Mouse (Mus musculus) brain, adult 2 months (tissue): ENCODE data around the gene Churc1.

Source experiments
- DNase-seq: peaks from one replicate; pipeline ENCODE4 v3.0.0; 2011; ENCODE audit warnings: low read depth, low spot score

Churc1 gene

DNA sequence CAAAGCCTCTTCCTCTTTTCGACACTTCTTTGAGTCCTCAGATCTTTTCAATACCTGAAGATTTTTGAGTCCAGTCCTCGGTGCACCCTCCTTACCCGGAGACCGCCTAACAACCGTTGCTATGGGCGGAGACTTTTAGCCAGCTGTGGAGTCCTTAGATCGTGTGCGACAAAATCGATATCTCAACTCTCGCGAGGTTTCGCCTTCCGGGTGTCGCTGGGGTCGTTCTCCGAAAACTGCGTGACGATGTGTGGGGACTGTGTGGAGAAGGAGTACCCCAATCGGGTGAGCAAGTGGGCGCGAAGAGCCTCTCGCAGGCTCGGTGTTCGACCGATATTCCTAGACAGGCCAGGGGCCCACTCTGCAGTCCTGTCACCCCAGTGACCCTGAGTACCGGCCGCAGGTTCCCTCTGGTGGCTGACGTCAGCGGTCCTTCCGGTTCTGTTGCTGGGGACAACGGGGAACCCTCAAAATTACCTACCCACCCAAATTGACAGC is at the start of gene Churc1, which contains the start of gene Fntb:
Churc1 (plus strand) TSS at position 185 of the 498 bp plus-strand sequence.
Fntb (plus strand) TSS at position 236 of the 498 bp plus-strand sequence.
- peak; percentile 97 for DNase-seq

- DNase-seq, result no peak
These were observed 47.0 kb upstream of the Churc1 start for GRCm38 (mm10) chr12:76718384-76718783.

- peak; percentile 27 for DNase-seq
These were observed 44.8 kb upstream of the Churc1 start for GRCm38 (mm10) chr12:76720572-76720971.

GRCm38 (mm10) chr12:76722026-76722425 is 43.3 kb upstream of the Churc1 start:
- DNase-seq, result peak; percentile 45

DNA sequence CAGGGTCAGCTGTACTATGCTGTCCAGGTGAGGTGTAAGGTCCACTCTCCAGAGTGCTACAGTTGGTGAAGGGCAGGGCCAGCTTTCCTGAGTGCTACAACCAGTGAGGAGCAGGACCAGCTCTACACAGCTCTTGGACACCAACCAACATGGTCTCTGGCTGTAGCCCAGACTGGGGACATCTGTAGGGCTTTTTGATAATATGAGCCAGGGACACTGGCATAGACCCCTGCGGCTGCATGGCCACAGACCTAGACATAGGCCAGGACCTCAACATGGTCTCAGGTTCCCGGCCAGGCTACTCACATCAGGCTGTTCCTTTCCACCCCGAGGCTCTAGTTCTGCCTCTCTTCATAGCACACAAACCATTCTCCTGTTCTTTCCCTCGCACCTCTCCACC is 37.4 kb upstream of the Churc1 start:
- no peak for DNase-seq

GRCm38 (mm10) chr12:76750866-76751459 is 14.4 kb upstream of the Churc1 start:
- peak; percentile 66 for DNase-seq

DNA sequence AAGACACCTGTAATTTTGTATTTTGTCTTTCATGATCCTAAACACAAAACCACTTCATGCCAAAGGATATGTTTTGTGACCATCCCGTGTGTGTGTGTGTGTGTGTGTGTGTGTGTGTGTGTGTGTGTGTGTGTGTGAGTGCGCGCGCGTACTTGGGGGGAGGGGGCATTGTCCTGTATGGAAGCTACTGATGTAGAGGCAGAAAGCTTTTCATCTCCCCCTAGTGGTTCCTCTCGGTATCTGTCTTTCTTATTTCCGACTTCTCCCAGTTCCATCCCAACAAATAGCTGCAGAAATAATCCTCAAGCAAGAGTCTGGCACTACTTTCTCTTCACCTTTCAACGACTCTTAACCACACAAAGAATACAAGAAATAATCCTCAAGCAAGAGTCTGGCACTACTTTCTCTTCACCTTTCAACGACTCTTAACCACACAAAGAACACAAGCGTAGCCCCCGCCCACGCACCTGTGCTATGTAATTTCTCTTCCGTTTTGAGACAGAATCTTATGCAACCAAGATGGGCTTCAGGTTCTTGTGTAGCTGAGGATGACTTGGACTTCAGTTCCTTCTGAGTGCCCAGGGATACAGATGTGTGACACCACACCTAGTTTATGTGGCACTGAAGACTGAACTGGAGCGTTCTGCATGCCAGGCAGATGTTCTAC is 12.6 kb upstream of the Churc1 start:
- peak; percentile 91 for DNase-seq

GRCm38 (mm10) chr12:76765901-76766630 is 728 bp downstream of the Churc1 start:
- DNase-seq, result peak; percentile 17

GRCm38 (mm10) chr12:76770841-76771500 is 5.6 kb downstream of the Churc1 start:
- DNase-seq, result no peak

DNA sequence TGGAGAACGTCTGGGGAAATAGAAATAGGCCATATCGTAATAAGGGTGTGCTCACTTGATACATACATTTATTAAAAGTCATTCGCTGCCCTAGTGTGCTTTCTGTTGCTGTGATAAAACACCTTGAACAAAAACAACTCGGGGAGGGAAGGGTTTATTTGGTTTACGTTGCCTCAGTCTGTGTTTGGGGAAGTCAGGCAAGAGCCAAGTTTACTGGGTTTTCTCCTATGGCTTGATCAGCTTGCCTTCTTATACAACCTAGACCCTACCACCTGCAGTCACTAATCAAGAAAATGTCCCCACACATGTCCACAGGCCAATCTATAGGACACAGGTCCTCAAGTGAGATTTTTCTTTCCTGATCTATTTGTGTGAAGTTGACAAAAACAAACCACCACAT is 6.2 kb downstream of the Churc1 start:
- DNase-seq, result no peak

DNA sequence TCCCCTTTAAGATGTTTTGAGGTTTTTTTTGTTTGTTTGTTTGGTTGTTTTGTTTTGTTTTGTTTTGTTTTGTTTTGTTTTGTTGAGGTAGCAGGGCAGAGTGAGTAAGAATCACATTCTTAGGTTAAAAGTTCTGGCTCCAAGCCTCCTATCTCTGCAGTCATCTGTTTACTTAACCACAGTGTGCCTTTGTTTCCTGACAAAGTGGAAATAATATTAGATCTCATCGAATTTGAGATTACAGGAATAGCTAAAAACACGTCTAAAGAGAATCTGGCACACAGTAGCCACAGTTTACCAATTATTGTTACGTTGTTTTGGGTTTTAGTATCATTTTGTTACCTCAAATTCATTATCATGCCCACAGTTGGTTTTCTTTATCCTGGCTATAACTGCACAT is 9.3 kb downstream of the Churc1 start:
- DNase-seq, result no peak

GRCm38 (mm10) chr12:76775132-76775531 is 9.8 kb downstream of the Churc1 start:
- no peak for DNase-seq

DNA sequence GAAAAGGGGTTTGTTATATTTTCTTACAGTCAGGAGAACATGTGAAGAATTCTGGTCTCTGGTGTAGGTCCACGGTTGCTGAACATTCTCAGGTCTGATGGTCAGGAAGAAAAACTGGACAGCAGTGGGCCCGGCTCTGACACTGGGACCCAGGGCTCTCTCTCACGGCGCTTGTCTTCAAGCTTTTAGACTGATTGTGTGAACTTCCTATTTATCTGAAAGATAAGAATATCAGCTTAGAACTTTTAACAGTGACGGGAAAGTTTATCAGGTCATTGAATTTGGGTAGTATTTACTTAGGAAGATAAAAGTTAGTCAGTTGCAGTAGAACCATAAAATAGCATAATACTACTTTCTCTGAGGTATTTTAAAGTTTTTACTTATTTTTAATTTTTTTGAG is 11.6 kb downstream of the Churc1 start:
- DNase-seq, result no peak

DNA sequence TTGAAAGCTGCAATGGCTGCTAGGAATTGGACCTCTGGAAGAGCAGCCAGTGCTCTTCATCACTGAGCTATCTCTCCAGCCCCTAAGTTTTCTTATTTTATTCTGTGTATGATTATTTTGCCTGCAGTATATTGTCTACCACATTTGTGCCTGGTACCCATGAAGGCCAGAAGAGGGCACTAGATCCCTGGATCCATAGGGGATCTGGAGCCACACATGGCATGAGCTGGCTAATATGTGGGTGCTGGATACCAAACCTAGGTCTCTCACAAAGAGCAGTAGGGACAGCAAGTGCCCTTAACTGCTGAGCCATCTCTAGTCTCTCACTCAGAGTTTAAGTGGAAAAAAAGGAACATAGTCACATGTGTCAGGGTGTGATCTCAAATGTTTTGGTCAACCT is 12.5 kb downstream of the Churc1 start:
- DNase-seq, result no peak

GRCm38 (mm10) chr12:76778305-76779083 is 13.2 kb downstream of the Churc1 start:
- DNase-seq, result no peak

- no peak for DNase-seq
These were observed 14.6 kb downstream of the Churc1 start for GRCm38 (mm10) chr12:76779951-76780350.

GRCm38 (mm10) chr12:76780639-76781468 is 15.5 kb downstream of the Churc1 start:
- no peak for DNase-seq

DNA sequence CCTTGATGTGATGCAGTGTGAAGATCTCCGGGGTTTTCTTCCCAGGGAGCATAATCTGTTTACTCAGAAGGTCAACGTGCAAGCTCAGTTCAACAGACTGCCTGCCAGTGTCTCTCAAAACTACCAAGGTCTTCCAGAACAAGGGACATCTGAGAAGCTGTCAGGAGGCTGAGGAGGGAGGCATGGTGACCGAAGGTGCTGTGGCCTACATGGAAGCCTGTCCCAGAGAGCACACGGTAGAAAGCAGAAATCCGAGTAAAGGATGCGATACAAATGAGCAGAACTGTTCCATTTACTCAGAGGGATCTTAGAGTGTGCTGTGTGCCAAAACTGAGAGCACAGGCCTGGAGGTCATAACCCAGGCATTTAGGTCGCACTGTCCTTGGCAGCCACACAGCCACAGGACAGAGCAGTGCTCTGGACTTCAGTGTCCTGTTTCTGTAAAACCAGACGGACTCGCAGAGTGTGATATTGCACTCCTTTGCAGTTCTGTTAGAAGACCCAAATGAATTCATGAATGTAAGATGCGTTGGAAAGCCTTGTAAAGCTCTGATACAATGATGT is 18.8 kb downstream of the Churc1 start:
- DNase-seq, result no peak

GRCm38 (mm10) chr12:76790446-76791084 is 25.2 kb downstream of the Churc1 start:
- no peak for DNase-seq
